Mouse (Mus musculus): ENCODE results near the gene Gins2.

Gene Gins2

GRCm38 (mm10) chr8:120544155-120544554 lies 44.9 kb downstream of the Gins2 start:
- no peak for DNase-seq

- DNase-seq: peak in 1 of 2 experiments; percentile 55
Measured at GRCm38 (mm10) chr8:120543416-120544055, 45.6 kb downstream of the Gins2 start.

DNA sequence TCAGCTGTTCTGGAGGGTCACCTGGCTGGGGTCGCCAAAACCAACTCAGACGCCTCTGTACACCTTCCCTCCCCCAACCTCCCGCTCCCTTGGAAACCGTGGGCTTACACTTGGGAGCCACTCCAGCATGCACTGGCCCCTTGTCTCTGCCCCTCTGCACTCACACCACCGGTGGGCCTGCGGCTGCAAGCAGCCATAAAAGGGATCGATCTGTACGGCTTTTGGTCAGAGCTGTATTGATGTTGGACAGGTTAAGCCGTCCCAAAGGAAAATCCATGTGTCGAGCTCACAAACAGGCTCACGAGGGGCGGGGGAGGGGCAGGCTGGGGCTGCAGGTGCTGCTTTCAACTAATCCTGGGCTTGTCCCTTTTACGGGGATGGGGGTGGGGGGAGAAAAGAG lies 46.1 kb downstream of the Gins2 start:
- DNase-seq: no peak

DNA sequence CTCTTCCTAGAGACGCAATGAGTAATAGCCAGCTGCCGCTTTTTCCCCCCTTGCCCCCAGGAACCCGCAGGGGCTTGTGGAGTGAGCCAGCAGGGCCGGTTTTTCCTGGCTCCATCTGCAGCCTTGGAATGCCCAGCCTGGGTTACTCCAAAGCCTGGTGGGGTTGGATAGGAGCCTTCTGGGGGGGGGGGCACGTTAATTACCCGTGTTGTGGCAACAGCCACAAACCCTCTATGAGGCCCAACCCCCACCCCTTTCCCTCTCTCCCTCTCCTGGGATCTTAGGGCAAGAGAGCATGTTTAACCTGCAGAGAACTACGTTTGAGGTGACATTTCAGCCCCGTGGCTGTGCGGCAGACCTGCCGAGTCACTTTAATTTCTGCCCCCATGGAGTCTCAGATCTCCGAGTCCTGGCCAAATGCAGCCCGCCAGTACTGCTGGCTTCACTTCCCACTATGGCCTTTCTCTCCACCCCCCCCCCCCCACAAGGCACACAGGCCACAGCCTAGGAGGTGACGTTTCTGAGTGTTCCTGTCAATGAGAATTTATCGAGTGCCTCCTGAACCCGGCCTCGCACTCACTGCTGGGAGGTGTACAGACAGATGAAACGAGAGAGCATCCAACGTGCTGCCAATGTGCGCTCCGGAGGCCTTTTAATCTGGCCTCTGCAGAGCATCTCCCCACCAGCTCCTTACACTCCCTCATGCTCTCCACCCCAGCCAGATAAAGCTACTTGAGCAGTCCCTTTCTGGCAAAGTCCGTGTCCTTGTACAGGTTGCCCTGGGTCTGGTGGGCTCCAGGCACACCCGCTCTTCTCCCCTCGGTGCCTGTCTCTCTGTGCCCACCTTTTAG lies 49.1 kb downstream of the Gins2 start:
- DNase-seq: peak in 1 of 2 experiments; percentile 56

DNA sequence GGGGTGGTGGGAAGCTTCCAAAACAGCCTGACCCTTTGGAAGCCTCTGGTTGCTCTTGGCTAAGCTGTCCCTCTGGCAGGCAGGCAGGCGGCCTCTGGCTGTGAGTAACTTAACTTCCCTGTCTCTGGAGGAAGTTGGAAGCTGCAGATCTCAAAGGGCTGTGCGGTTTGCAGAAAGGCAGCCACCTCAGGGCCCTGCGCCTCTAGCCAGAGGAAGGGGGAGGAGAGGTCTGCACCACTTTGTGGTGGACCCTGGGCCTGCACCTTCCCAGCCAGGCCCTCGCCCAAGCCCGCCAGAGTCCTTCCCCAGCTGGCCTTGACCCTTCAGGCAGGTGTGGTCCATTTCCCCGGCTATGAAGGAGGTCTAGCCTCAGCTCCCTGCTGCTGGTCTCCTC lies 49.7 kb downstream of the Gins2 start:
- peak in 1 of 2 experiments; percentile 48 for DNase-seq

DNA sequence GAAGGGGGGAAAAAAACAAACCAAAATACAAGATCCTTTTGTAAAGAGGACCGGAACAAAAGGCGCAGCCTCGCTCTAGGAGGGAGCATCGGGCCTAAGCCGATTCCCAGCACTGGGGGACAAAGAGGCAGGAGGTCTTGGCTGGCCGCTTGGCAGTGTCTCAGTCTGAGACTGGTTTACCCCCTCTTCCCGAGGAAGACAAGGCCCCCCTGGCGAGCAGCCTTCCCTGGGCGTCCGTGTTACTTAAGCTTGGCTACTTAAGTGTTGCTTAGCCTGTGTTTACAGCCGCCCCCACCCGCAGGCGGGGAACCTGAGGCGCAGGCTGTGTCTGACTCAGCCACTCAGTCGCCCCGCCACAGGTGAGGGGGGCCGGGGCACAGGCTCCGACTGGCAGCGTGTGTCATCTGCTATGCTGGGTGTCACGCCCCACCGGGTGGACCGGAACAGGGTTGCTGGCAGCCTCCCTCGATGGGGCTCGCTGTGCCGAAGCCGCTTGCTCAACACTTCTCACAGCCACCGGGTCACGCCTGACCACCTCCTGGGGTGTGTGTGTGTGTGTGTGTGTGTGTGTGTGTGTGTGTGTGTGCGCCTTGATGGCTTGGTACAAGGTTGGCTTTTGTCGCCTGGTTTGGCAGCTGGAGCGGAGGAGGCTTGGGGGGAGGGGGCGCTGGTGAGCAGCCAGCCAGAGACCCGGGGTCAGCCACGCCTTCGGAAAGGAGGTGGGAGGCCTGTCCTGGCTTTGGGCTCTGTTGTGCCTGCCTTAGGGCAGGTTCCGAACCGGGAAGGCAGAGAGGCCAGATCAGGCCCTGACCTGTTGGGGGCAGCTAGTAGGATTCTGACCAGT lies 50.5 kb downstream of the Gins2 start:
- peak; percentile 74 to 75 for DNase-seq

DNA sequence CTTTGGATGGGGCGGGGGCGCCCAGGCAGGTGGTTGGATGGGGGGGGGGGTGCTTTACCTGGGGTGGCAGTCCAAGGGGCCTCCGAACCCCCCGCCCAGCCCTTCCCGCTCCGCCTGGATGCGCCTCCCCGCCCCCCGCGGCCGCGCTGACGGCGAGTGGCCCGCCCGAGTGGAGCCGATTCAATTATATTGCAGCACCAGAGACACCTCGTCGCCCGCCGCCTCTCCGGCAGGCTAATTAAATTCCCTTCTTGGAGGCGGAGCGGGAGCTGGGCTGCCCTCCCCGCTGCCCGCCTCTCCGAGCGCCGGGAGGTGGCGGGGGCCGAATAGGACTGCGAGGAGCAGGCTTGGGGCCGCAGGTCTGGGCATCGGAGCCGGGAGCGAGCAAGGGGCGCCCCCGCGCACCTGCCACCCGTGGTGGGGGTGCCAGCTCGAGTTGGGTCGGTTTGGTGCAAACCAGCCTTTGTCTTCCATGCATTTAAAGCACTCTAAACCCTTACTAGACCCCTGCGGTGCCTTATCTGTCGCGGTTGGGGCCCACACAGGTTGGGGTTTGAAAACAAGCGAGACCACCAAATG lies 51.2 kb downstream of the Gins2 start:
- peak; percentile 84 for DNase-seq

GRCm38 (mm10) chr8:120537207-120537817 lies 51.8 kb downstream of the Gins2 start:
- peak; percentile 80 to 87 for DNase-seq

DNA sequence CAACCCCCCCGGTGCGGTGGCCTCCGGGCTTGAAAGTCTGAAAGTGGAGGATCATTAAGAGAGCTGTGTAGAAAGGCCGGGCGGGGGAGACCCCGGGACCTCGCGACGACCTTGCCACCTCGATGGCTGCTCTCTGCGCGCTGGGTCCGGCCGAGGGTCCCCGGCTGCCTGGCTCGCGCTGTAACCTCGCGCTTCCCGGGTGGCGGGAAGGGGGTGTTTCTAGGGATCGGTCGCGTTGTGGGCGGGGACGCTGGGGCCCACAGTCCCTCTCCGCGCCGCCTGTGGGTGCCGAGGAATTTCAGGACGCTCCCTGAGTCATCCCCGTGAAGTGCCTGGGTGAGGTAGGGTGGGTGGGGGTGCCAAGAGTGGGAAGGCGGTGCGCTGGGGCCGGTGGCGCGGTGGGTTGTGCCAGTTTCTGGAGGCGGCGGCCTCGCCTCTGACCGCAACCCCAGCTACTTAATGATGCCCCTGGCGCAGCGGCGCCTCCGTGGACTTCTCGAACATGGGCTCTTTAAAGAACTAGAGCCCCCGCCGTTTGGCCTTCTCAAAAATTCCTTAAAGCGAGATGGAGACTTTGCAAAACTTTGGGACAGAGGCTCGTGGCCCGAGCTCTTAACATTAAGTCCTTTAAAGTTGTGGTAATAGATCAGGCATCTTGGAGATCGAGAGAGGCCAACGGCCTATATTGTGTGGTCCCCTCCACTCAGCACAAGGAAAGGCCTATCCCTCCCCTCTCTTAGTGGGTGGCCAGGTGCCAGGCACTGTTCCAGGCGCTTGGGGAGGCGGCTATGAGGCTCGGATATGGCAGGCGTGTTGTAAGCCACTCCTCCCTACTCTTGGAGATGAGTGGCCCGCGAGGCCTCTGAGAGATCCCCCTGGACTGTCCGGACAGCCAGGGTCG lies 52.5 kb downstream of the Gins2 start:
- DNase-seq: no peak

DNA sequence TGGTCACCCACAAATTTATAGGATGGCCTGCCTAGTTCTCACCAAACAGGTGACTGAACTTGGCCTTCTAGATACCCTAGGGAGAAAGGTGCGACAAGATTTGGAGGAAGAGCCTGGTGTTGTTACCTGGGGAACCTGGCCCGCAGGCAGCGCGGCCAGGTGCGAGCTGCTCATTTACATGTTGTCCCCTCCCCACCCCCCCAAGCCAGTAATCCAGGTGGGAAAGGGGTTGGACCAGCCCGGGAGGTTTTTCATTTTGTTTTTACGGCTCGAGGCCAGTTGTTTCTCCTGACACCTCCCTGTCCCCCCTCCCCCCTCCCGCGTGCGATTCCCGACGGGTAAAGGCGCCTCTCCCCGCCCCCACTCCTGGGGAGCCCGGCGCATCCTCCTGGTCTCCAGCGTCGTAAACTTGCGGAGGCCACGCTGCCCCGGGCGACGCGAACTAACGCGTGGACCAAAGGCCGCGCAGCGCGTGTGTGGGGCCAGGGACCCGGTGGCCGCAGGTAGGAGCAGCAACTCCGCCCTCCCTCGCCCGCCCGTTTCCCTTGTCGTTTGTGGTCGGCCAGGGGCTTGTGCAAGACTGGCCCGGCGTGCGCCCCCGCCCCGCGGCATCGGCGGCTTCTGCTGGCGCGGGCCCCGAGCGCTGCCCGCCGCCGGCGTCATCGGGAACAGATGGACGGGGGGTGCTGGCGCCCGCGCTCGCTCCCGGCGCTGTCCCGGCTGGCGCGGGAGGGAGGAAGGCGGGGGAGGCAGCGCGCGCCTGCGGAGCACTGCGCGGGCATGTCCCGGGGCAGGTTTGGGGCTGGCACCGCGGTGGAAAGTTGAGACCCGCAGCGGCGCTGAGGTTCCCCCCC lies 53.4 kb downstream of the Gins2 start:
- DNase-seq: peak; percentile 81 to 92

- peak; percentile 90 to 92 for DNase-seq
Measured at GRCm38 (mm10) chr8:120534504-120535368, 54.4 kb downstream of the Gins2 start.

DNA sequence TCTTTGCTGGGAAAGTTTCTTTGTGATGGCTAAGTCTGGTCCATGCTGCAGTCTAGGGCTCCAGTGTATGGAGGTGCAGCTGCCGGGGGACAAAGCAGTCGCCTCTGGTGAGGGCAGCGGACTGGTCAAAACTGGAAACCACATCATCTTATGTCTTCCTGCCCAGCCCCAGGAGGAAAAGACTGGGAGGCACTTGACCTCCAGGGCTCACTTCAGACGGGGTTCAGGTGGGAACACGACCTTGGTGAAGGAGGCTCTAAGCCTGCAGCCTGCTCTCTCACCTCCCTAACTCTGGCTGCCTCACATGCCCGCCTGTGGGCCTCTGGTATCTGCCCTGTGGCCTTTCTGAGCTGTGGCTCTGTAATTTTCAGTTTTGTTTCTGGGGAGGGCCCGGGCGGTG lies 55.0 kb downstream of the Gins2 start:
- no peak for DNase-seq

DNA sequence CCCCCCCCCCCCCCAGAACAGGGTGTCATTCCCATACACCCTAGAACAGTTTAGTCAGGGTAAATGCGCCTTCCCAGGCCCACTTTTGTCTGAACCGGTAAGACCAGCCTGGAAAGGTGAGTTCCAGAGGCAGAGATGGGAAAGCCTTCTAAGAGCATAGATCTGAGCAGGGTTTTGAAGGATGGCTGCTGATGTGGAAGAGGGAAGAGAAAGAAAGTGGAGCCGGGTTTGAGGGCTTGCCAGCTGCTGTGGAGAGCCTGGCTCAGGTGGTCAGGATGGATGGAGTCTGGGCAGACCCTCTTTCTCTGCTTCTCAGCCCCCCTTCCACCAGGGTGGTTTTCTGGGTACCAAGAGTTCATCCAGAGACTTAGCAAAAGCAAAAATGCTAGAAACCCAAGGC lies 55.7 kb downstream of the Gins2 start:
- no peak for DNase-seq

- DNase-seq: no peak
Measured at GRCm38 (mm10) chr8:120532517-120533215, 56.4 kb downstream of the Gins2 start.

- no peak for DNase-seq
Measured at GRCm38 (mm10) chr8:120531775-120532516, 57.2 kb downstream of the Gins2 start.

- DNase-seq: no peak
Measured at GRCm38 (mm10) chr8:120530954-120531656, 58.0 kb downstream of the Gins2 start.

DNA sequence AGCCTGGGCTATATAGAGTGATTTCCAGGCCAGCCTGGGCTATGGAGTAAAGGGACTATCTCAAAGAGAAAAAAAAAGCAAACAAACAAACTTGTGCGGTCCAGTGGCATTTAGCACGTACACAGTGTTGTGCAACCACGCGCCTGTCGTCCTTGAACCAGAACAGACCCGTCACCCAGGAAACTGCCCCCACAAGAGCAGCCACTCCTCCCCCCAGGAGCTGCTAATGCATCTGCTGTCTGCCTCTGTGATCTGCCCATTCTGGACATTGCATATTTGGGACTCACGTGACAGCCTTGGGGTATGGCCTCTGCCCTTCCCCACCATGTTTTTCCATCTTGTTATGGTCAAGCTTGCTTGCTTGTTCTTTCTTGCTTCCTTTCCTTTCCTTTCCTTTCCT lies 59.9 kb downstream of the Gins2 start:
- DNase-seq: no peak

All from cerebellum, adult 18-20 months (tissue).